Mouse (Mus musculus) CH12.LX (cell line): ENCODE measurements at regions not wholly inside any gene's neighbourhood (a gene's known extent, or its start where the extent isn't known, plus 50 kb on each side); places are given as distances from the start of the nearest gene placed in this dataset.

Experiments used
- DNase-seq: peaks from one replicate; pipeline ENCODE4 v3.0.0-alpha.2; 2013; ENCODE audit errors: extremely low read depth
- H3K27ac ChIP-seq: 2 replicates; pipeline ENCODE4 v1.5.1; 2012; ENCODE audit warnings: low read depth, mild to moderate bottlenecking, control low read depth, moderate library complexity; ENCODE audit not compliant: insufficient read depth
- H3K27me3 ChIP-seq: replicated peaks from 2 replicates; pipeline ENCODE3; 2012; ENCODE audit warnings: inconsistent platforms
- H3K36me3 ChIP-seq, 2 experiments: replicated peaks in 1 of 2; 2 replicates each; pipeline versions ENCODE3 to v1.6.1; 2012; ENCODE audit warnings: inconsistent platforms in 1 of 2, low read length in 1 of 2, mild to moderate bottlenecking in 1 of 2, mixed read lengths in 1 of 2, moderate library complexity in 1 of 2; ENCODE audit not compliant: control insufficient read depth in 1 of 2, insufficient read depth in 1 of 2
- H3K4me1 ChIP-seq, 2 experiments: 2 replicates each; pipeline ENCODE4 v1.6.1; 2012; ENCODE audit warnings: inconsistent platforms in 1 of 2, moderate library complexity in 1 of 2; ENCODE audit not compliant: insufficient read depth in 2 of 2, control insufficient read depth in 1 of 2
- H3K4me2 ChIP-seq: 2 replicates; pipeline ENCODE4 v1.6.1; 2012; ENCODE audit warnings: low read depth, mild to moderate bottlenecking, control low read depth; ENCODE audit not compliant: poor library complexity, insufficient read depth, severe bottlenecking
- H3K4me3 ChIP-seq, 3 experiments: fragments of 150-350 bp in 1 of 3; sonication (generic) in 1 of 3; replicated peaks in 1 of 3; 2 replicates each; pipeline versions ENCODE3 to v1.5.1; 2011 to 2012; ENCODE audit warnings: low read depth in 2 of 3, low read length in 2 of 3, mild to moderate bottlenecking in 2 of 3, moderate library complexity in 2 of 3, control low read depth in 1 of 3, improper control_type of control experiment in 1 of 3, inconsistent platforms in 1 of 3, mixed read lengths in 1 of 3; ENCODE audit not compliant: poor library complexity in 1 of 3
- H3K79me2 ChIP-seq: replicated peaks from 2 replicates; pipeline ENCODE4 v1.6.1; 2012; ENCODE audit warnings: mild to moderate bottlenecking, moderate library complexity; ENCODE audit not compliant: control insufficient read depth, poor library complexity, insufficient read depth, severe bottlenecking; ENCODE audit errors: extremely low read depth
- H3K9ac ChIP-seq: 2 replicates; pipeline ENCODE4 v1.6.1; 2012; ENCODE audit warnings: low read depth, mild to moderate bottlenecking, control low read depth, moderate library complexity; ENCODE audit not compliant: insufficient read depth
- H3K9me3 ChIP-seq: replicated peaks from 2 replicates; pipeline ENCODE3; 2012; ENCODE audit warnings: low read length, inconsistent platforms, mixed read lengths
- BHLHE40 ChIP-seq: IDR thresholded peaks from 2 replicates; pipeline ENCODE4 v1.6.1; 2011; ENCODE audit warnings: mild to moderate bottlenecking, low read depth, low read length, improper control_type of control experiment
- CTCF ChIP-seq, 2 experiments: IDR thresholded peaks in 1 of 2; conservative IDR thresholded peaks in 1 of 2; 2 replicates each; pipeline ENCODE4 v1.5.1; 2011 to 2012; ENCODE audit warnings: low read depth in 2 of 2, low read length in 2 of 2, improper control_type of control experiment in 1 of 2, inconsistent platforms in 1 of 2, mild to moderate bottlenecking in 1 of 2, moderate library complexity in 1 of 2
- GABPA ChIP-seq: IDR thresholded peaks from 2 replicates; pipeline ENCODE4 v1.6.1; 2012; ENCODE audit warnings: low read depth, low read length, improper control_type of control experiment, inconsistent platforms; ENCODE audit not compliant: insufficient replicate concordance
- HCFC1 ChIP-seq: IDR thresholded peaks from 2 replicates; pipeline ENCODE4 v1.6.1; 2012; ENCODE audit warnings: low read depth, mild to moderate bottlenecking, inconsistent platforms, low read length, improper control_type of control experiment
- KAT2A ChIP-seq: IDR thresholded peaks from 2 replicates; pipeline ENCODE4 v1.6.1; 2012; ENCODE audit warnings: low read length, improper control_type of control experiment, inconsistent platforms; ENCODE audit not compliant: insufficient replicate concordance
- MAFK ChIP-seq: IDR thresholded peaks from 2 replicates; pipeline ENCODE4 v1.6.1; 2011; ENCODE audit warnings: low read length, improper control_type of control experiment; ENCODE audit not compliant: insufficient replicate concordance
- MAX ChIP-seq: IDR thresholded peaks from 2 replicates; pipeline ENCODE4 v1.6.1; 2011; ENCODE audit warnings: low read length, improper control_type of control experiment
- MYC ChIP-seq: IDR thresholded peaks from 2 replicates; pipeline ENCODE4 v1.6.1; 2011; ENCODE audit warnings: low read depth, mild to moderate bottlenecking, improper control_type of control experiment, low read length
- NELFE ChIP-seq: IDR thresholded peaks from 2 replicates; pipeline ENCODE4 v1.6.1; 2011; ENCODE audit warnings: low read depth, low read length, improper control_type of control experiment
- NRF1 ChIP-seq: IDR thresholded peaks from 2 replicates; pipeline ENCODE4 v1.6.1; 2014; ENCODE audit warnings: low read depth, mild to moderate bottlenecking, inconsistent platforms, low read length, improper control_type of control experiment, moderate library complexity
- PAX5 ChIP-seq: IDR thresholded peaks from 2 replicates; pipeline ENCODE4 v1.6.1; 2012; ENCODE audit warnings: low read length, inconsistent platforms, mixed read lengths
- SIN3A ChIP-seq: IDR thresholded peaks from 2 replicates; pipeline ENCODE4 v1.6.1; 2012; ENCODE audit warnings: low read length, improper control_type of control experiment, inconsistent platforms
- SMC3 ChIP-seq: IDR thresholded peaks from 2 replicates; pipeline ENCODE4 v1.6.1; 2011; ENCODE audit warnings: low read depth, low read length, improper control_type of control experiment
- TBP ChIP-seq: conservative IDR thresholded peaks from 2 replicates; pipeline ENCODE4 v1.6.1; 2011; ENCODE audit warnings: low read depth, low read length, improper control_type of control experiment
- TCF12 ChIP-seq: IDR thresholded peaks from 2 replicates; pipeline ENCODE4 v1.6.1; 2014; ENCODE audit warnings: low read depth, mild to moderate bottlenecking, inconsistent platforms, low read length, improper control_type of control experiment
- UBTF ChIP-seq: IDR thresholded peaks from 2 replicates; pipeline ENCODE4 v1.6.1; 2012; ENCODE audit warnings: low read depth, mild to moderate bottlenecking, inconsistent platforms, low read length, improper control_type of control experiment, moderate library complexity
- ZC3H11A ChIP-seq: IDR thresholded peaks from 2 replicates; pipeline ENCODE4 v1.6.1; 2012; ENCODE audit warnings: low read depth, mild to moderate bottlenecking, inconsistent platforms, low read length, improper control_type of control experiment
- ZKSCAN1 ChIP-seq: IDR thresholded peaks from 2 replicates; pipeline ENCODE4 v1.6.1; 2012; ENCODE audit warnings: low read depth, inconsistent platforms, low read length, improper control_type of control experiment, borderline replicate concordance
- ZMIZ1 ChIP-seq: IDR thresholded peaks from 2 replicates; pipeline ENCODE4 v1.6.1; 2012; ENCODE audit warnings: low read depth, mild to moderate bottlenecking, inconsistent platforms, low read length, improper control_type of control experiment
- dilution Hi-C: fragments of 300-500 bp; cut with MboI; formaldehyde crosslinking; loops from 2 replicates; pipeline ENCODE4 v1.14.3; 2020; ENCODE audit warnings: low sequenced_read_pairs; ENCODE audit not compliant: extremely low pct_unique_long_range_greater_than_20kb, extremely low pct_ligation_motif_present
- in situ Hi-C: fragments of 300-500 bp; cut with MboI; formaldehyde crosslinking; loops from 3 replicates; pipeline ENCODE4 v1.14.3; 2019; ENCODE audit warnings: low sequenced_read_pairs, low pct_ligation_motif_present, low pct_unique_long_range_greater_than_20kb, mixed read lengths

DNA sequence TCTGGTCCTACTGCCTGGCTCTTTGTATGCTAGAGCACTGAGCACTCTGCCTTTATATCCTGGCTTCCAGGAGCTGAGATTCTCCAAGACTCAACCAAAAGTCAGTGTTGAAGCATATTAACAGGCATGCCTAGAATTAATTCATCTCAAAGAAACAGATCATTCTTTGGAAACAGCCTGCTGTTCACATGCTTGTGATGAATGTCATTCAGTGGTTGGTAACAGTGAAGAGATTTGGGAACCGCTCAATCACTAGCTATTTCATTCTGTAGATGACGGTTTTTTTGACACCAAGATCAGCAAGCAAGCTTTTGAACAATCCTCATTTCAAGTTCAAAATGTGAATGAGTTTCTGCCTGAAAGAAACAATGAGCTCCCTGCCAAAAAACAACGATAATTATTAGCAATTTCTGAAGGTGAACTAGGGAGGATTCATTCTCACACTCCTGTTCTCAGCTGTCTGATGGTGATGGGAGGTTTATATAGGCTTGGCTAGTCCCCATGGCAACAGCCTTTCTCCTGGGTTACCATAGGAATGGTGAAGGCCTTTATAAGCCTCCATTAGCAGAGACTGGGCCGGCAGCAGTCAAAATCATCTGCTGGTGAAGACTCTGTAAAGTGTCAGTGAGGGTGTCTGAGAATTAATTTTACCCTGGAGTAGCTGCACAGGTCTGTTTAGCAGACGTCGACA is 272.6 kb upstream of the Nr4a3 start:
- Histone ChIP-seq H3K9ac (no peak overlapping the region), H3K79me2 (no peaks in the 10 kb centered on the region)
- TF ChIP-seq TBP (no peak), MYC (no peak), CTCF (conservative IDR thresholded peaks at IDR 0.05 in 1 of 2, IDR thresholded peaks at IDR 0.05 in 1 of 2; ENCODE audit: low read depth in 2 of 2, low read length in 2 of 2) (no peak), ZC3H11A (no peak), NELFE (no peak), UBTF (no peak), SMC3 (no peak), SIN3A (no peak), PAX5 (no peak), ZMIZ1 (no peak), MAX (no peak), BHLHE40 (no peak), KAT2A (no peak), HCFC1 (no peak), GABPA (no peak)
- TF ChIP-seq, all 38 proteins: peak for 0
- Histone ChIP-seq H3K27ac (no peak overlapping the region), H3K36me3 (no peaks in the 10 kb centered on the region), H3K4me2 (no peak overlapping the region), H3K9me3 (peaks cover 2% of the 10 kb centered on the region), H3K4me3 (no peak overlapping the region), H3K27me3 (no peaks in the 10 kb centered on the region), H3K4me1 (peaks cover 0 to 4% of the 10 kb centered on the region in 2 experiments; a peak in 1 of 4 replicates)
- dilution Hi-C loops (no loop called here), in situ Hi-C loops (no loop called here)
- no peak for DNase-seq

DNA sequence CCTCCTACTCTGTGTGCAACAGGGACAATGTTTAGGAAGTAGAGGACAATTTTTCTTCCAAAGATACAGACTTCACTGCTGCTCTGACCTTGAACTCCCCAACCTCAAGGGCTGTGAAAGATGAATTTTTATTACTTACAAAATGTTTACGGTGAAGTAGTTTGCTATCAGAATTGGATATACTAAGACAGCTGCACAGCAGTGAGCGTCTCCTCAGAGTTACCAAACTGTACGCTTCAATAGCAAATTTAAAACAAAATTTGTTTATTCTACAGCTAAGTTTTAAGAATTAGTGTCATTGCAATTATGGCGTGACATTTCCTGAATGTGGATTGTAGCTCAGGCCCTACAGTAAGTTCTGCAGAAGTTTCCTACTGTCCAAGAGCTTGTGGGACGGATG is 270.3 kb upstream of the Nr4a3 start:
- H3K27me3 ChIP-seq = no peaks in the 10 kb centered on the region
- no peak overlapping the region for H3K9ac ChIP-seq
- peaks cover 0 to 8% of the 10 kb centered on the region in 2 experiments; a peak in 1 of 4 replicates for H3K4me1 ChIP-seq
- H3K36me3 ChIP-seq = no peaks in the 10 kb centered on the region
- no peak for DNase-seq
- no peak overlapping the region for H3K4me3 ChIP-seq
- H3K9me3 ChIP-seq = no peaks in the 10 kb centered on the region
- TF ChIP-seq NRF1 = no peak
- TF ChIP-seq NELFE = no peak
- no peak for TF ChIP-seq MAFK
- no peak for TF ChIP-seq HCFC1
- no peak for TF ChIP-seq ZKSCAN1
- no peak for TF ChIP-seq TCF12
- no peak for TF ChIP-seq KAT2A
- no peak for TF ChIP-seq CTCF (conservative IDR thresholded peaks at IDR 0.05 in 1 of 2, IDR thresholded peaks at IDR 0.05 in 1 of 2; ENCODE audit: low read depth in 2 of 2, low read length in 2 of 2)
- dilution Hi-C loops = no loop called here
- in situ Hi-C loops = no loop called here
- no peak overlapping the region for H3K27ac ChIP-seq
- no peak overlapping the region for H3K4me2 ChIP-seq
- H3K79me2 ChIP-seq = no peaks in the 10 kb centered on the region
